34 mouse cellular contexts compared by ENCODE assay signal in the genomic region with DNA sequence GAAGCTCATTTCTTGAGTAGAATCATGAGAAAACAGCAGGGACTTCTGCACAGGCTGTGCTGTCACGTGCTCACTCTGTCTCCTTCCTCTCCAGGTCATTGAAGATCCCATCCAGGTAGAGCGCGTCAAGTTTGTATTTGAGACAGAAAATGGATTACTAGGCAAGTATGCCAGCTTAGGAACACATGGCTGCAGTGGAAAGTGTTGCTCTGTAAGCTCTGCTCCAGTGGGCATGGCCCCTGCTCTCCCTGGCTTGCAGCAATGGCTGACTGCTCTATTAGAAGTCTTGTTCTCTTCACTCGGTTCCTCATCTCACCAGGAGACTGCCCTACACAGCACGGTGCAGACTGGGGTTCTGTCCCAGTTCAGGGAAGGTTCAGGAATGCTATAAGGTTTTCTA. TPM values are rescaled to one million over a fixed set of nuclear protein-coding genes. Genes with fewer than 3 reads are reported as not detected.
"Had no signal": no experiment of that assay in that cellular context is flagged by ENCODE, and none has a peak within 500 bp of the region (broad histone marks: within the 10 kb centered on the region; RNA-seq: fewer than 3 reads in every experiment).

No protein-coding gene starts in this region.

- H3K27me3 ChIP-seq: limb, embryonic 12.5 days; limb, embryonic 13.5 days; limb, embryonic 15.5 days; liver, embryonic 12.5 days; liver, embryonic 13.5 days; liver, embryonic 15.5 days; lung, embryonic 15.5 days; megakaryocyte, embryonic 14.5 days; midbrain, embryonic 12.5 days; midbrain, embryonic 13.5 days; midbrain, embryonic 15.5 days; neural tube, embryonic 12.5 days; neural tube, embryonic 13.5 days had no signal

- DNase-seq: left cerebral cortex, postnatal 4 days; liver; liver, embryonic 13.5 days; liver, postnatal 0 days; lung, adult 18-20 months; lung, adult 2 months; lung, embryonic 14.5 days; lung, postnatal 10 days; lung, postnatal 14 days; lung, postnatal 36 days; lung, postnatal 4 days; midbrain, embryonic 14.5 days had no signal

- H3K27ac ChIP-seq: limb, embryonic 10.5 days; limb, embryonic 12.5 days; limb, embryonic 13.5 days; limb, embryonic 15.5 days; liver, embryonic 12.5 days; liver, embryonic 13.5 days; liver, embryonic 14.5 days; liver, embryonic 15.5 days; lung, embryonic 15.5 days; macrophage; midbrain, embryonic 10.5 days; midbrain, embryonic 12.5 days; midbrain, embryonic 13.5 days; midbrain, embryonic 15.5 days; neural tube, embryonic 12.5 days; neural tube, embryonic 13.5 days had no signal

- ATAC-seq: liver, embryonic 12.5 days; liver, postnatal 0 days; lung, postnatal 0 days; midbrain, embryonic 13.5 days; midbrain, embryonic 15.5 days; midbrain, embryonic 16.5 days had no signal

- H3K4me2 ChIP-seq: limb, embryonic 12.5 days; limb, embryonic 13.5 days; limb, embryonic 15.5 days; liver, embryonic 11.5 days; liver, embryonic 12.5 days; liver, embryonic 13.5 days; liver, embryonic 15.5 days; lung, embryonic 14.5 days; lung, embryonic 15.5 days; midbrain, embryonic 12.5 days; midbrain, embryonic 13.5 days; midbrain, embryonic 15.5 days; neural tube, embryonic 12.5 days; neural tube, embryonic 13.5 days had no signal

- H3K4me1 ChIP-seq: limb, embryonic 10.5 days; limb, embryonic 12.5 days; limb, embryonic 13.5 days; limb, embryonic 15.5 days; liver, embryonic 12.5 days; liver, embryonic 13.5 days; liver, embryonic 15.5 days; lung, embryonic 15.5 days; midbrain, embryonic 10.5 days; midbrain, embryonic 12.5 days; midbrain, embryonic 13.5 days; midbrain, embryonic 15.5 days; neural tube, embryonic 12.5 days; neural tube, embryonic 13.5 days had no signal

- H3K4me3 ChIP-seq: limb, embryonic 10.5 days; limb, embryonic 12.5 days; limb, embryonic 13.5 days; limb, embryonic 15.5 days; liver, embryonic 12.5 days; liver, embryonic 13.5 days; liver, embryonic 15.5 days; lung, embryonic 15.5 days; megakaryocyte, embryonic 14.5 days; midbrain, embryonic 10.5 days; midbrain, embryonic 12.5 days; midbrain, embryonic 13.5 days; midbrain, embryonic 15.5 days; myocyte; neural tube, embryonic 12.5 days; neural tube, embryonic 13.5 days had no signal

- H3K9me3 ChIP-seq: limb, embryonic 10.5 days; limb, embryonic 12.5 days; limb, embryonic 13.5 days; limb, embryonic 15.5 days; liver, embryonic 12.5 days; liver, embryonic 13.5 days; liver, embryonic 15.5 days; lung, embryonic 15.5 days; megakaryocyte, embryonic 14.5 days; midbrain, embryonic 10.5 days; midbrain, embryonic 12.5 days; midbrain, embryonic 13.5 days; midbrain, embryonic 15.5 days; neural tube, embryonic 12.5 days; neural tube, embryonic 13.5 days had no signal

- H3K9ac ChIP-seq: limb, embryonic 12.5 days; limb, embryonic 13.5 days; limb, embryonic 15.5 days; liver, embryonic 12.5 days; liver, embryonic 13.5 days; liver, embryonic 14.5 days; liver, embryonic 15.5 days; liver, postnatal 0 days; lung, embryonic 14.5 days; lung, embryonic 15.5 days; midbrain, embryonic 12.5 days; midbrain, embryonic 13.5 days; midbrain, embryonic 15.5 days; neural tube, embryonic 12.5 days; neural tube, embryonic 13.5 days had no signal

RNA-seq across cellular contexts. Expression of a gene that starts 33.7 kb away (rescaled TPM):
- total RNA-seq: megakaryocyte-erythroid progenitor cell, adult 5-6 weeks; monocyte, adult 5-6 weeks had no signal
- polyA plus RNA-seq: macrophage had no signal
